Mouse (Mus musculus) myocyte (in vitro differentiated cells): ENCODE measurements around the gene Tbx15.

Source experiments
- CEBPB ChIP-seq: IDR thresholded peaks from 2 replicates; pipeline ENCODE4 v1.6.1; 2011; ENCODE audit warnings: mild to moderate bottlenecking, moderate library complexity; ENCODE audit not compliant: poor library complexity, insufficient read depth, severe bottlenecking
- E2F4 ChIP-seq: IDR thresholded peaks from one replicate; pipeline ENCODE4 v1.6.1; 2011; ENCODE audit warnings: mild to moderate bottlenecking, control low read depth, moderate library complexity; ENCODE audit not compliant: insufficient read depth
- MAX ChIP-seq: IDR thresholded peaks from one replicate; pipeline ENCODE4 v1.6.1; 2011; ENCODE audit warnings: low read depth, mild to moderate bottlenecking, control low read depth
- MYOD1 ChIP-seq, 3 experiments: IDR thresholded peaks; one replicate each; pipeline ENCODE4 v1.6.1; 2011; ENCODE audit warnings: control low read depth in 2 of 3, low read depth in 2 of 3, mild to moderate bottlenecking in 2 of 3, moderate library complexity in 1 of 3; ENCODE audit not compliant: insufficient read length in 2 of 3, control insufficient read depth in 1 of 3
- POLR2A ChIP-seq: IDR thresholded peaks from one replicate; pipeline ENCODE4 v1.6.1; 2011; ENCODE audit warnings: low read depth, mild to moderate bottlenecking, control low read depth, moderate library complexity; ENCODE audit not compliant: insufficient read length
- POLR2AphosphoS2 ChIP-seq: IDR thresholded peaks from one replicate; pipeline ENCODE4 v1.6.1; 2011; ENCODE audit warnings: low read depth, control low read depth; ENCODE audit not compliant: insufficient read length
- USF1 ChIP-seq: IDR thresholded peaks from one replicate; pipeline ENCODE4 v1.6.1; 2011; ENCODE audit warnings: low read depth, mild to moderate bottlenecking, control low read depth, moderate library complexity

- TF ChIP-seq POLR2A (no peak), CEBPB (no peak), USF1 (no peak), MAX (no peak), MYOD1 (IDR thresholded peaks at IDR 0.05; ENCODE audit: control insufficient read depth in 1 of 3, insufficient read length in 2 of 3, low read depth in 2 of 3) (peak in 2 of 3 experiments; percentile 36 to 69), E2F4 (no peak), POLR2AphosphoS2 (no peak)
Measured at GRCm38 (mm10) chr3:99290064-99290702, 50.0 kb downstream of the Tbx15 start.
